Mouse (Mus musculus): ENCODE results near the gene Spata18. TPM values are rescaled to one million over a fixed set of nuclear protein-coding genes. Genes with fewer than 3 reads are reported as not detected.
A peak's percentile ranks its signal among the peaks of the same experiment; 100 is the strongest.

The Spata18 gene
- total RNA-seq, 2 experiments from 2014 or later = 0.16 TPM; not detected in 1

DNA sequence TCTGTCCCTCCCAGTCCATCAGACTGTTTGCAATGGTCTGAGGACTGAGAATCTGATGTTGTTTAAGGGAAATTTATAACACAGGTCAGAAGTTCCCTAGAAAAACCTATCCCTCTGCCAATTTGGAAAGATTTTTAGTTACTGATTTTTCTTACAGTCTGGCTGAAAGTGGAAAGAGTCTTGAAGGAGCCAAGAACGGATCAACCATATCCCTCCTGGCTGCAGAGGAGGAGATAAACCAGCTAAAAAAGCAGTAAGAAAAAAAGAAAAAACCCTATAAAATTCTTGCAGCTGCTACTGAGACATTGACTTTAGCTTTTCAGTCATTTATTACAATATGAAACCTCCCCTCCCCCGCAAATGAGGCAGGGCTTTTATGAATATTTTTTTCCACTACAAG lies 15.5 kb downstream of the Spata18 start:
- no peak for DNase-seq

DNA sequence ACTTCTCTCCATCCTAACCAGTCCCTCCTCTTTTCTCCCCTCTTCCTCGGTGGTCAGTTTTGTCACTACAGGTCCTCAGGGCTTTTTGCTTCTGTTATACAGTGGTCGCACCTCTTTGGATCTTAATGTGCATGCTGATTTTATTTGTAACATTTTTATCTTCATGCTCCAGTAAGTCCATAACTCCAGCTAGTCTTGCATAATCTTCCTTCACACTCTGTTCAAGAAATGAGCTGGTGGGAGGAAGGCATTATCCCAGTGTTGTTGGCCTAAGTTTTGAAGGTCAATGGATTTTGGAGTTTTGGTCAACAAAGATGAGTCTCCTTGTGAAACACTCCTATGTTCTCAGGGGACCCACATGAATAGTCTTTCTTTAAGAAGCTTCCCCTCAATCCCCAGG lies 16.7 kb downstream of the Spata18 start:
- no peak for DNase-seq

DNA sequence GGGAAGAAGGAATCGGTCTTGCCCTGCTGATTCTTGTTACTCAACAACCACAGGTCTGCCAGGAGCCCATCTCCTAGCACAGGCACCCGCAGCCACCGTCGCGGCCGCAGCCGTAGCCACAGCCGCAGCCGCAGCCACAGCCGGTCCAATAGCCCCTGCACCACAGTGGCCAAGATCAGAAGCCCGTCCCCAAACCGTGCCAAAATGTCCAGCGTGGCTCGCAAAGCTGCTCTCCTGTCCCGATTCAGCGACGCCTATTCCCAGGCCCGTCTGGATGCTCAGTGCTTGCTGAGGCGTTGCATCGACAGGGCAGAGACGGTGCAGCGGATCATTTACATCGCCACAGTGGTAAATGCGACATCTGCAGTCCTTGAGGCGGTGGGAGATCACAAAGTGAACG lies 18.2 kb downstream of the Spata18 start:
- no peak for DNase-seq

DNA sequence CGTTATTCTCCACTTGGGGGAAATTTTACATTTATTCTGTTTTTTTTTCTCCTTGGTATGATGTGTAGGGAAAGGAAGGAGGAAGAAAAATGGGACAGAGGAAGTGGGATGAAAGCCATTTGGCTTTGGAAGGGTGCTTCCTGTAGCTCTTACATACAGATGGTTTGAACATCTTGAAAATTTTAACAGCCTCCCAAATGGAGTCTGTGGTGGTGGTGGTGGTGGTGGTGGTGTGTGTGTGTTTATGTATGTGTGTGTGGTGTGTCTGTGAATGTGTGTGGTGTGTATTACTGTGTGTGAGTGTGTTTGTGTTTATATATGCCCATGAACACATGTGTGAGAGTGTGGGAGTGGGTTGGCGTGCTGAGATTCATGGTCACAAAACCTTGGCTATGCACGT lies 24.4 kb downstream of the Spata18 start:
- no peak for DNase-seq

DNA sequence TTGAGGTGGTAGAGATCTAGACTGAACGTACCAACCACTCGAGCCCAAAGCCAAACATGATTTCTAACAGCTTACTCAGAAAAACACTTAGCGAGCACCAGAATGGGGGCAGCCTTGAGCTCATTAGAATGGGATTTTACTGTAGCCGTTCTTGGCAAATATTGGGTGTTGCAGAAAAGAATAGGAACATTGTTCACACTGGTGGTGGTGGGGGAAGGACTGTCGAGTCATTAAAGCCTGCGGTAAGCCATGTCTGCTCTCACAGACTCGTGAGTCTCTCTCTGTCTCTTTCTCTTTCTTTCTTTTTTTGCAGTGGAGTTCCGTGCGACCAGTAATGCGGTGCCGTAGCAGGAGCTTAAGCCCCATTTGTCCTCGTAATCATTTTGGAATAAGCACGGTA lies 25.4 kb downstream of the Spata18 start:
- DNase-seq = no peak

DNA sequence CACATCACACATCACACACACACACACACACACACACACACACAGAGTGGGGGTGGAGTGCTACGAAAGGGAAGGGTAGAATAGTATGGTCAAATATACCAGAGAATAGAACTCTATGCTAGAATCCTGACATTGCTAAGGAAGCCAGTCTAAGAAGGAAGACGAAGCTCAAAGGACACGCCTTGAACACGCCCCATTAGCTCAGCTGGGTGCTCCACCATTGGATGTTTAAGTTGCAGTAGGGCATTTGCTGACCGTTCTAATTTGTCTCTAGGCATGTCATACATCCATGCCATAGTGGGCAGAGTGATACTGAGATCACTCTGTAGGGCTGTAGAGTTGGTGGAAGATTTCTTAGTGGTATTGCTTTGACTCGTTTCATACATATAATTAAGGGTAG lies 32.0 kb downstream of the Spata18 start:
- no peak for DNase-seq

DNA sequence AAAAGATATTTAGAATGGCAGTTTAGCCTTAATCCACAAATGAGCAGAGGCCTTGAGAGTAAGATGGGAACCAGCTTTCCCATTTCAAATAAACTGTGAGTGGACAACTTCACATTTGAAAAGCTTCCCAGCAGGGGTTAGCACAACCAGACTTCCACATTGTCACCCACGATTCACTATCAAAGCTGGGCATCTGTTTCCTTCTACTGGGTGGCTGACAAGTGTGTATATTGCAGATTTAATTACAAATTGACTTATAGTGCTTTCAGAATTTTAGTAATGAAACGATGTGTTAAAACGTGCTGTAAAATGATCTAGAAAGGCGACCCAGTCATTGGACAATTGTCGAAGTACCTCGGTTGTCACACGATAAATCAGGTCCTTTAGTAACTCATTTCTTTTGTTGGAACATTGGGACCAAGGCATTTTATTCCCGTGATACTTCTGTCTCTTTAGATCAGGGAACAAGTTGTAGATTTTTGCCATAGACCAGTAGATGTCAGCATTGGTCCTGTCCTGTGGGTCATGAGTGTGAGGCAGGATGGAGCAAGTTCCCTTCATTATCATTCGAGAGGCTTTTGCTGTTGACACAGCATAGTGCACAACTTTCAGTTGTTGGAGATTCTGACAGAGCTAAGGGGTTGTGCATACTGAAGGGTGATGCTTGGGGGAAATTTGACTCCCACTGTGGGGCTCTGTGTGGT lies 32.7 kb downstream of the Spata18 start:
- DNase-seq = no peak

DNA sequence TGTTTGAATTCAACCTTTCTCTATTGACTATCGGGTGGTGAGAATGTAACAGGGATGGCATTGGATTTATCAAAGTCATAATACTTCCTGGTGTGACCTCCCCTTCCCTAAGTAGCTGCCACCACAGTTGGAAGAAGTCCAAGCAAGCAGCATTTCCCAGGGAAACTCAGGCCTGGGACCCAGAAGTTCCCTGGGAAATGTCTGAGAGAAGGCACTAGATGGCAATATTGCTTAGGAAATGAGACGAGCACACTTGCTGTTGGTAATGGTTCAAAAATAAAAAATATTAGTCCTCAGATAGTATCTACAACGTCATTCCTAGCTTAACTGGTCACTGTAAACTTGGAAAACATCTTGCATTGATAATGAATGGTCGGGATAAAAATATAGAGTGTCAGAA lies 35.0 kb downstream of the Spata18 start:
- peak; percentile 20 to 50 for DNase-seq

DNA sequence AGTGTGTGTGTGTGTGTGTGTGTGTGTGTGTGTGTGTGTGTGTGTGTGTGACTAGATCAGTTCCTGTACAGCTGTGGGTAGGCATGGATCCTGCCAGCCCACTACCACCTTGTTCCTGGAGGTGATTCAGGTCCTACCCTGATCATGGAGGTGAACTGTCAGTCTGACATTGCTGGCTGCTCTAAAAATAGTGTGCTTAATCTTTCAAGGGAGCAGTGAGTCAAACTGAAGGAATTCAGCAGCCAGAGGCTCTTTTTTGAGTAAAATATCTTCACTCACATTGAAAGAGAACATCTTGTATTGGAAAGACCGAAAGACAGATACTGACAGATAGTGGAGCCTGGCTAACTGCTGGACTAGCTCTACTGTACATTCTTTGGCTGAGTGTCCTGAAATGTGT lies 37.4 kb downstream of the Spata18 start:
- DNase-seq = peak; percentile 11 to 26

DNA sequence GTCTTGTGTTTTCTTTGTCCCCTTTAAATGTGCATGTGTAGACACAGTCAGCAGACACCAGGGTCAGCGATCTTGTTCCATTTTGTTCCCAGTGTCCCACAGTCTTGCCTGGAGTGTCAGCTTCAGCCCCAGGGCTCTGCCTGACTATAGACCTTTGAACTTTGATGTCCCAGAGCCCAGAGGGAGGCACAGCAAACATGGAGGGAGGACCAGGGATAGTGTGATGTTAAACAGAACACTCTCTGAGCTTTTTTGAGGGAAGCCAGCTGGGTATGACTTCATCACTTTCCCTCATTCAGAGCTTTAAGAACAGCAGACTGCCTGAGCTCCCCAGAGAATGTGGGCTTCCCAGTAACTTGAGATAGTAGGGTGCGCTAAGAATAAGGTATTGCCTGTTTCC lies 39.0 kb downstream of the Spata18 start:
- DNase-seq = no peak

DNA sequence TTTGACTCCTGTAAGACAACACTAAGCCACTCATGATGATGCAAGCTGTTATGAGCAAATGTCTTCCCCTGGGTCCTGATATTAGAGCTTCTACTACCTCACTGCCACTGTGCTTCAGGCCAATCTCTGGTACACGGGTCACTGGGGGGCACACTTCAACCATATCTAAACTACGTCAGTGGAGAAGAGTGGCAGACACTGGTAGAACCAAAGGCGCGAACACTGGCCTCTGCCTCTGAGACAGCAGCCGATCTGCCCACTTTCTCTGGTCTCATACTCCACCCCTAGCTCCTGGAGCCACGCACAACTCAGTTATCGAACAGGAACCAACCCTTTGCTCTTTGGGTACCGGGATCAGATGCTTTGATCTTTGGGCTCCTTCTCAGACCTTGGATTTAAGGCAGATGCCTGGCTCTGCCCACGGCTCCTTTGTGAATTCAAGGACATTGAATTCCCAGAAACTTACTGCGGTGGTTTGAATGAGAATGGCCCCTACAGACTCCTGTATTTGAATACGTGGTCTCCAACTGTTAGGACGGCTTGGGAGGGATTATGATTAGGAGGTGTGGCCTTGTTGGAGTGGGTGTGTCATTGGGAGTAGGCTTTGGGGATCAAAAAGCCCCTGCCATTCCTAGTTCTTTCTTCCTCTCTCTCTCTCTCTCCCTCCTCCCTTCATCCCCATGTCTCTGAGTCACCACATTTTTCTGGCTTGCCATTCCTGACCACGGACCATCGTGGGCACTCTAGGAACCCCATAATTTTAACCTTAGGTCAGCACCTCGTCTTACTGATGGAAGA lies 40.7 kb downstream of the Spata18 start:
- no peak for DNase-seq

DNA sequence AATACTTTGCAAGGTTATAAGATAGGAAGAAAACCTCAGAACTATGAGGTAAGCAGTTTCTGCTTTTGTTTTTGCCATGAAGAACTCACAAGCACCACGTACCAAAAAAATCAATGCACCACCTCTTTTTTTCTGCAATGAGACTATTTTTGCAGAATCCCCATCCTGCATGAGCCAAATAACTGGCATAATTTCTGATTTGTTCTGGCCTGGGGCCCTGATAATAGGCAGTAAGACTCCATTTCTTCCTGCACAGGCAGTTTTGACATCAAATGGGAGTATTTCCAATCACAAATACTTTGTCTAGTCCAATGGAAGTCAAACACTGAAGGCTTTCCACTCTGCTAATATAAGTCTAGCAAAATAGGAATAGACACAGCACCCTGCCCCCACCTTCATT lies 42.6 kb downstream of the Spata18 start:
- no peak for DNase-seq

DNA sequence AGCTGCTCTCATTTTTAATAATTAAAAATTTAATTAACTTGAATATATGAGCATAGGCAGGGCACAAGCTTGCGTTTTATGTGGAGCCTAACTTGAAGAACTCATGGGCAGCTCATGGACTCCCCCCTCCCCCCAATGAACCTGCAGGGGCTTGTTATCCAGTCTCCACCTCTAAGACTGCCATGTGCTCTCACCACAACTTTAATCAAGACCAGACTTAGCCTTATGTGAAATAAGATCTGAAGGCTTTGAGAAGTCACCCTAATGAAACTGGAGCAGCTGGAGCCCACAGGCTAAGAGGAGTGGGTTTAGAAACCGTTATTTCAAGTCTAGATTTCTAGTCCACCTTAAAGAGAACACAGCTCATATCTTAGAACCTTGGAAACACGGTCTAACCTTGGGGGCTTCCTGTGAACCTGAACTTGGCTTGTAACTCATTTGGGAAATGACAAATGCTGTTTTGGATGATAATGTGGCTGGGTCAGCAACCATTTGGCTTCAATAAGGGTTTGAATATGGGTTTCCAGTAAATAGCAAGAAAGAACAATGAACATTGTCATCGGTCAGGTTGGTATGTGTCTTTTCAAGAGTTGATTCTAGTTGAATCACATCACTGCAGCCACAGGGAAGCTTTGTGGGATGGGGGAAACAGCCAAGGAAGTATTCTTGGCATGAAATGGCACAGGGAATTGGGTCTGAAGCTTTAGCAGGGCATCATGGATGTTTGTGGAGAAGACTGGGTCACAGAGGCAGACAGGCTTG lies 43.3 kb downstream of the Spata18 start:
- DNase-seq = no peak

DNA sequence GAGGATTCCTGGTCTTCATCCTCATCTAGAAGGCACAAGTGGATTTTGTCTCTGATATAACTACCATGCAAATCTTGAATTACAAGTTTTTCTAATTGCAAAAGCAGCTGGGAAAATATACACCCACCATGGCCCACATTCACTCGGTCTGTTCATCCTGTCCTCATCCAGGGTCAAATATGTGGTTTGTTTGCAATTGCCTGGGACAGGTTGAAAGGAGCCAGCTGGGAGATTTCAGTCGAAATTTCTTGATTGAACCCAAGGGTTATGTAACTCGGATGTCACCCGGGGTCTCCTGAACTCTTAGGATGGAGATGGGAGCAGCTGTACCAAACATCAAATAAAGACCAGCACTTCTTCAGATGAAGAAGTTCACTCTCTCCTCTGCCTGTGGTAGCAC lies 46.5 kb downstream of the Spata18 start:
- no peak for DNase-seq

DNA sequence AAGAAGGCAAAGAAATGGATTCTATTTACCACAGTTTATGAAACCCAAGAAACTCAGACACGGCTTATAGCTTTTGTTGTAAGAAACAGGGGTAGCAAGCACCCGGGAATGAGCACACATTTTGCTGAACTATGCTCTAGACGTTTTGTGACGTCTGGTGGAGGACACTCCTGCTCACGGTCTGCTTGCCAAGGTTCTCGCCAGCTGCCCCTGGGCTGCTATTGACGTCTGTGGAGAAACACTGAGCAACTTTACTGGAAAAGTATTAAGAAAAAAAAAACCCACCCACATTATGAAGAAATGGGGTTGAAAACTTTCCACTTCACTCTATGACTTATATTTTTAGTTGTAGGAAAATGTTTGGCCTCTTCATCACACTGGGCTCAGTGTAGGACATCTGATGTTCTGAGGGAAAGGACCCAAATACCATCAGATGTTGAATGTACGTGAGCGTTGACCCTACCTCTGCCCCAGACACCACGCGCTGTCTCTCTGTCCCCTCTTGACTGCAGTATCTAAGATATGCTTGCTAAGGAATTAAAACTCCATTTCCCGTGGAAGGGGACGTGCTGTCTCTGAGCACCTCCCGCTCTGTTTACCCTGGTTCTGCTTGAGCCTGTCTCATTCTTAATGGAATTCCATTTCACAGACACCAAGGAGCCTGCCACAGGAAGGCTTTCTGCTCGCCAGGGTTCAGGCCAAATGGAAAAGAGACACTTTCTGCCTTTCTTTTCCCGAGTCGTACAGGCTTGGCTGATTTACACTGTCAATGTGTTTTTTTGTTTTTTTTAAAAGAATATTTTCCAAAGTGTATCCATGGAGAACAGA lies 50.1 kb downstream of the Spata18 start:
- DNase-seq = peak; percentile 35 to 38

DNA sequence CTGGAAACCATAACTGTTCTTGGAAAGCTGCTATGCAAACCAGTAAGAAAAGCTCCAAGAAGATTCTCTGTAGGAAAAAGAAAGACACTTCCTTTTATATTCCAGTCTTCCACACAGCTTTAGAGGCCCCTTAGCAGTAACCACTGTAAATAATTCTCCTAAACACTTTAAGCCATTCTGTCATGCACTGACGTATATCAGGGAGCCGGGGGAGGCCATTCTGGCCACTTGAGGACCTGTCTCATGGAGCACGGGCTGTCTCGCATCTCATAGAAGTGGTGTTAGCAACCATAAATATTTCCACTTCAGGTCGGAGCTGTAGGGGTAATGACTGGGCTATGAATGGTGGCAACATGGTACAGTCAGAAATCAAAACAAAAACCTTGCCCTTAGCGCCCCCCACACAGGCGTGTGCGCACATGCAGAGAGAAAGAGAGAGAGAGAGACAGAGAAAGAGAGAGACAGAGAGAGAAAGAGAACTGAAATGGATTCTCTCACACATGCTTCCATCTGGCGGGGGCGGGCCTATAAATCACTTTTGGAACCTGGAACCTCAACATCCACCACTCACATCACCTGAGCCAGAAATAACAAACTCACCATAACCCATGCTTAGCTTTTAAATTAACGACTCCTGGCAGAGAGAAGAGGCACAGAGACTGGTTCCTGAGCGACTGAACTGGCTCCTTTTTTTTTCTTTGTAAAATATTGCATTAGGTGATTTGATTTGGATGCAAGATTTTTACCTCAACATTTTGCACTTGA lies 50.9 kb downstream of the Spata18 start:
- DNase-seq = no peak

DNA sequence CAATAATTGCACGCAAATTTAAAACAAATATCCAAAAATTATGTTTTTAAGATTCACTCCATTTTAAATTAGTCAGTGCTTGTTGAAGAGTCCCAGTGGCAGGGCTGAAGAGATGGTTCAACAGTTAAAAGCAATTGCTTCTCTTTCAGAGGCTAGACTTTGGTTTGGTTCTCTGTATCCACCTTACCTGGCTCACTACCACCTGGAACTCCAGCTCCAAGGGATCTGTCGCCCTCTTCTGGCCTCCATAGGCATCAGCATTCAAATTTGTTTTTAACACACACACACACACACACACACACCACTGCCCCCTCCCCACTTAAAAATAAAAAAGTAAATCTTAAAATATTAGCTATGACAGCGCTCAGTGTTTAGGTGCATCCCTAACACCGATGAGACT lies 51.9 kb downstream of the Spata18 start:
- no peak for DNase-seq

DNA sequence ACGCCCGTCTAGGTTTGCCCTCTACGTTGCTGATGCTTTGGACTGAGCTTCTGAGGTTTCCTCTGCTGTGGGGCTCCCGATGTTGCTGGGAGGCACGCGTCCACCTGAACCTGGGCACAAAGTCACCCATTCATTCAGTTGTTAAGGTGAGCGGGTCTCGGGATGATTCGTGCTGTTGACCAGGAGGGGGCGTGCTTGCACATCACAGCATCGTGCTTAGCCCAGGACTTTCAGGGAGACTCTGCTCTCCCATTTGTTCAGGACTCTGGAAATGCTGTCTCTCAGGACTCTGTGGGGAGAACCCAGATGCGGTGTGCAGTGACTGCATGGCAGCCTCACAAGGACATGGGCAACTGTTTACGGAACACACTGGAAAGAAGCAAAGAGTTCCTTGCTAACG lies 53.1 kb downstream of the Spata18 start:
- DNase-seq = peak in 1 of 2 experiments; percentile 23

DNA sequence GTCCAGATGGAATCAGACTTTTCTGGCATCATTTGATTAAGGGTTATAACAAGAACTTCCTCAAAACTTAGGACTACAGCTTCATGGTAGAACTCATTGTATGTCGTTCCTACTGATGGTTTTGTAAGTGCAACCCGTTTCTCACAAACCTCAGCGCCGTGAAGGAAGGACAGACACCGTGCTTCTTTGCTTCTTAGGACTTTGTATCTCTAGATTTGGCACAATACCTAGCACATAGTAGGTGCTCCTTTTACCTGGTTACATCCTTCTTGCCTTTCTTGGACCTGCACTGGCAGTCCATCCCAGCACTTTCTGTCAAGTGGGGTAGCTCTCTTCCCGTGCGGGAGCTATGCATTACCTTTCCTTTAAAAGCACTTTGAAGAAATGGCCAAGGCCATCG lies 53.6 kb downstream of the Spata18 start:
- DNase-seq = no peak

DNA sequence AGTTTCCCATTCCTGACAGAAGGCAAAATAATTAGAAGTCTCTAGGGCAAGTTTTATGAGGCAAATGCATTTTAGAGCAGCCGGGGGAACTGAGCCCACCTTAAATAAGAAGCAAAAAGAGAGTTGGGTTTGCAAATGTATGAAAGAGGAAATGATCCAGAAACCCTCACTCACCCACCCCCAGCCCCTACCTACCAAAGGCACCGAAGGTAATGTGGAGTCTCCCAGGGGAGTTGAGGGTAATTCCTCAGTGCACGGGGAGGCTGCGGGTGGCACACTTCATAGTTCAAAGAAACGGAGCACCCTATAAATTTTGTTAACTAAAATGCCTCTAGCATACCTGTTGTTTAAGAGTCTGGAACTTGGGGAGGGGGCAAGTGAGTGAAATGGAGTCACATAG lies 54.1 kb downstream of the Spata18 start:
- DNase-seq = no peak

DNA sequence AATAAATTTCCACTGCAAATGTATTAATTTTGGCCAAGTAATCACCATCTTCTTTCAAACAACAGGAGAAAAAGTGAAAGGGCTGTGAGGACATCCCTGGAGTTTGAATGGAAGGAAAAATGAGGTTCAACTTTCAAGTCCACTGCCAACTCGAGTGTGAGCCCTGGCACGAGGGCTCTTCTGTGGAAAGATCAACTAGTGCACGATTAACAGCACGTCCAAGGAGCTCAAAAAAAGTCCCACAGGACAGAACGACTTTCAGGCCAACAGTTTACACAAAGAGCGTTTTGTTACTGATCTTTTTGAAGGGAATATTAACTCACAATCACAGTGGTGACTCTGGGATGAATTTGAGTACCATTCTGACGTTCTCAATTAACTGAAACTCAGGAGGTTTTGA lies 61.7 kb downstream of the Spata18 start:
- no peak for DNase-seq
